Mouse (Mus musculus) cerebellum, adult 2 months (tissue): ENCODE measurements around the gene Pym1. TPM values are rescaled to one million over a fixed set of nuclear protein-coding genes. Genes with fewer than 3 reads are reported as not detected.
A peak's percentile ranks its signal among the peaks of the same experiment; 100 is the strongest.

ENCODE experiments used
- DNase-seq, 2 experiments: peaks; one replicate each; pipeline ENCODE4 v3.0.0; 2021
- H3K27ac ChIP-seq: fragments of 200-500 bp; 2 replicates; pipeline ENCODE4 v1.5.1; 2012; ENCODE audit warnings: low read length, control low read depth, inconsistent platforms; ENCODE audit not compliant: insufficient read depth
- H3K27me3 ChIP-seq: fragments of 200-500 bp; 2 replicates; pipeline ENCODE4 v1.6.1; 2012; ENCODE audit warnings: inconsistent platforms, mild to moderate bottlenecking, low read length, moderate library complexity; ENCODE audit not compliant: control insufficient read depth, insufficient read depth
- H3K4me1 ChIP-seq: fragments of 200-500 bp; 2 replicates; pipeline ENCODE4 v1.6.1; 2011; ENCODE audit warnings: low read length; ENCODE audit not compliant: control insufficient read depth, insufficient read depth
- H3K4me3 ChIP-seq: fragments of 200-500 bp; replicated peaks from 2 replicates; pipeline ENCODE3; 2011; ENCODE audit warnings: mild to moderate bottlenecking, low read depth, low read length, control low read depth; ENCODE audit not compliant: insufficient read depth
- CTCF ChIP-seq: fragments of 200-500 bp; IDR thresholded peaks from 2 replicates; pipeline ENCODE4 v1.5.1; 2011; ENCODE audit warnings: low read depth, mild to moderate bottlenecking, control low read depth, low read length, moderate library complexity, borderline replicate concordance; ENCODE audit not compliant: insufficient read depth
- POLR2A ChIP-seq: fragments of 200-500 bp; IDR thresholded peaks from 2 replicates; pipeline ENCODE4 v1.6.1; 2011; ENCODE audit warnings: low read length, control low read depth, borderline replicate concordance; ENCODE audit not compliant: insufficient read depth
- WGBS: fragments of 180-500 bp; shearing (Covaris S2); methylation state at CpG from one replicate; pipeline ENCODE4 v1.1.7; 2018; 5-methylcytosine and 5-hydroxymethylcytosine counted together
- polyA plus RNA-seq: library from polyadenylated mRNA; depleted of rRNA; stranded (reverse); fragments of >200 nt; gene quantifications from 2 replicates; pipeline ENCODE4 v1.2.3, GENCODE M21; 2012

The Pym1 gene
- polyA plus RNA-seq, 1 experiment = 39.7 TPM

DNA sequence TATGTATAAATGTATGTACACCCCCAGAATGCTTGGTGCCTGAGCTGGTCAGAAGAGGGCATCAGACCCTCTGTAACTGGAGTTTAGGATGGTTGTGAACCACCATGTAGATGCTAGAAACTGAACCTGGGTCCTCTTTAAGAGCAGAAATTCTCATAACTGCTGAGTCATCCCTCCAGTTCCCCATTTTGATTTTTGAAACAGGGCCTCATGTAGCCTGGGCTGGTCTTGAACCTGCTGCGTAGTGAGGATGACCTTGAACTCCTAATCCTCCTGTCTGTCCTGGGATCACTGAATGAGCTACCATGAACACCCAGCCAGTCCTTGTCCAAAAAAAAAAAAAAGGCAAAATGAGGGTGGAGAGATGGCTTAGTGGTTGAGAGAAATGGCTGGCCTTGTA is 45.6 kb downstream of the Pym1 start:
- WGBS = 92% methylated on average over 1 of the region's 1 CpGs
- TF ChIP-seq CTCF (no peak), POLR2A (no peak)
- Histone ChIP-seq H3K4me1 (no peaks in the 10 kb centered on the region; the same call in 1 of the 2 replicates), H3K4me3 (no peak overlapping the region), H3K27ac (no peak overlapping the region), H3K27me3 (no peaks in the 10 kb centered on the region; the same call in 1 of the 2 replicates)
- no peak for DNase-seq

- 91% methylated on average over 5 of the region's 5 CpGs for WGBS
- TF ChIP-seq POLR2A (no peak), CTCF (no peak)
- no peak for DNase-seq
- Histone ChIP-seq H3K4me3 (no peak overlapping the region), H3K27me3 (no peaks in the 10 kb centered on the region; the same call in 1 of the 2 replicates), H3K4me1 (no peaks in the 10 kb centered on the region; the same call in 1 of the 2 replicates), H3K27ac (no peak overlapping the region)
These were observed 46.7 kb downstream of the Pym1 start for GRCm38 (mm10) chr10:128794391-128794790.

GRCm38 (mm10) chr10:128795581-128795980 is 47.9 kb downstream of the Pym1 start:
- WGBS = 71% methylated on average over 3 of the region's 3 CpGs
- H3K4me1 ChIP-seq = no peaks in the 10 kb centered on the region; the same call in 1 of the 2 replicates
- H3K27me3 ChIP-seq = no peaks in the 10 kb centered on the region; the same call in 1 of the 2 replicates
- TF ChIP-seq POLR2A = no peak
- no peak for TF ChIP-seq CTCF
- no peak overlapping the region for H3K27ac ChIP-seq
- H3K4me3 ChIP-seq = no peak overlapping the region
- DNase-seq = peak in 1 of 2 experiments; percentile 23

DNA sequence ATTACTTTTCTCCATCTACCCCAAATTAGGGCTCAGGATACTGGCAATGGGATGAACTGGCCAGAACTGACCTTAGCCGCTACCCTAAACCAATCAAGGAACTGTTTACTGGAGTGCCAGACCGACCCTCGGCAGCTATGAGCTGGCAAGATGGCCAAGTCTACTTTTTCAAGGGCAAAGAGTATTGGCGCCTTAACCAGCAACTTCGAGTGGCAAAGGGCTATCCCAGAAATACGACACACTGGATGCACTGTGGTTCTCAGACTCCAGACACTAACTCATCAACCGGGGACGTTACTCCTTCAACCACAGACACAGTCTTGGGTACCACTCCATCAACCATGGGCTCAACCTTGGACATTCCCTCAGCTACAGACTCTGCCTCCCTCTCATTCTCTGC is 51.0 kb downstream of the Pym1 start:
- Histone ChIP-seq H3K27me3 (no peaks in the 10 kb centered on the region; the same call in 1 of the 2 replicates), H3K4me1 (no peaks in the 10 kb centered on the region; the same call in 1 of the 2 replicates), H3K4me3 (no peak overlapping the region), H3K27ac (no peak overlapping the region)
- 91% methylated on average over 8 of the region's 8 CpGs for WGBS
- TF ChIP-seq CTCF (no peak), POLR2A (no peak)
- DNase-seq = no peak

GRCm38 (mm10) chr10:128801981-128802495 is 54.3 kb downstream of the Pym1 start:
- no peak for DNase-seq
- WGBS = 89% methylated on average over 16 of the region's 16 CpGs
- peaks cover 5% of the 10 kb centered on the region; the same call in 1 of the 2 replicates for H3K4me1 ChIP-seq

DNA sequence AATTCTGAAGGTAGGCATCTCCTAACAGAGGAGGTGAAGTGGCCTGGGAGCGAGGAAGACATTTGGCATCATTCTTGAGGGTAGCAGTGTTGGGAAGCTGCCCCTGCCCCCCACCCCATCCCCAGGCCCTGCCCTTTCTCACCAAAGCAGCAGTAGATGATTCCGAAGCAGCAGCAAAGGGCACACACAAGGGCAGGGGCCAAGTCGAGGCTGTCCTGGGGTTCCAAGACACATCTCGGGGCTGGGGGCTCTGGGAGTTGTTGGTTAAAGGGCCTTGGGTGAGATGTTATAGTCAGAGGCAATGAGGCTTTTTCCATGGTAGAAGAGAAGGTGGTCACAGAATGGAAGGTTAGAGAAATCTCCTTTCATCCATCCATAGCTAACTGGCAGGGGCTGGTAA is 55.3 kb downstream of the Pym1 start:
- H3K4me1 ChIP-seq = peaks cover 9% of the 10 kb centered on the region
- H3K27me3 ChIP-seq = no peaks in the 10 kb centered on the region
- DNase-seq = no peak
- WGBS = 57% methylated on average over 4 of the region's 4 CpGs
- TF ChIP-seq POLR2A (no peak), CTCF (no peak)
- H3K27ac ChIP-seq = no peak overlapping the region
- H3K4me3 ChIP-seq = no peak overlapping the region

More at GRCm38 (mm10) chr10:128801981-128802495, 54.3 kb downstream of the Pym1 start:
- TF ChIP-seq CTCF = no peak
- no peak for TF ChIP-seq POLR2A
- no peak overlapping the region for H3K27ac ChIP-seq
- H3K27me3 ChIP-seq = no peaks in the 10 kb centered on the region
- H3K4me3 ChIP-seq = no peak overlapping the region

DNA sequence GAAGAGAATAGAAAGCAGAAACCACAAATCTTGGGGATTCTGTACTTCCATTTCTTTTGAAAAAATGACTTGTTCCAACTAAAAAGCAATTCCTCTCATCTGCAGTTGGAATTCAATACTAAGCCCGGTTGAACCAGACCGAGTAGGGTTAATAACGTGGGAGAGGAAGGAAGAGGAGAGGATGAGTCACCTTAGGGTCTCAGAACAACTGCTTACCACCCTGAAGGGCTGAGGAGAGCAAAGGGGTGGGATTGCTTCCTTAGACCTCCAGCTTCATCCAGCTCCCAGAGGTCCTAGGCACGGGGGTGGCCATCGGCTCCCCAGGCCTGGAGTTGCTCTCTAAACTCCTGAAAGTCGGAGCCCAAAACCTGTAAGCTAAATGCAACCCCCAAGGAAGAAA is 55.7 kb downstream of the Pym1 start:
- DNase-seq = no peak
- WGBS = 14% methylated on average over 6 of the region's 6 CpGs
- Histone ChIP-seq H3K4me3 (peak overlapping the region; percentile 91), H3K27me3 (no peaks in the 10 kb centered on the region), H3K27ac (peak overlapping the region; percentile 79), H3K4me1 (peaks cover 11% of the 10 kb centered on the region)
- TF ChIP-seq POLR2A = no peak
- TF ChIP-seq CTCF = no peak

- Histone ChIP-seq H3K27me3 (no peaks in the 10 kb centered on the region), H3K4me1 (peaks cover 13% of the 10 kb centered on the region), H3K27ac (peak within 1 kb of the TSS; percentile 93), H3K4me3 (peak within 1 kb of the TSS; percentile 91)
- DNase-seq = peak; percentile 77
- TF ChIP-seq POLR2A (peak; percentile 39; the same call in 1 of the 2 replicates), CTCF (no peak)
- under 1% methylated on average over 14 of the region's 14 CpGs for WGBS
These were observed 56.1 kb downstream of the Pym1 start, which contains the start of gene Dnajc14 for GRCm38 (mm10) chr10:128803771-128804270. Gene Dnajc14, plus strand, starts transcription at chr10:128804062.
